Mouse (Mus musculus) lung, embryonic 14.5 days (tissue): ENCODE measurements around the gene Ikzf2. TPM values are rescaled to one million over a fixed set of nuclear protein-coding genes. Genes with fewer than 3 reads are reported as not detected.
A peak's percentile ranks its signal among the peaks of the same experiment; 100 is the strongest.

Source experiments
- ATAC-seq: fragments of 200-750 bp; cut with Nextera tagmentation; 2 replicates; pipeline ENCODE4 v1.8.0; 2017; ENCODE audit warnings: mild to moderate bottlenecking, moderate TSS enrichment, moderate library complexity; ENCODE audit not compliant: insufficient read depth
- DNase-seq: peaks from one replicate; pipeline ENCODE4 v3.0.0-alpha.2; 2015
- H3K27ac ChIP-seq: fragments of 300-500 bp; sonication (generic); 2 replicates; pipeline ENCODE4 v1.5.1; 2014; ENCODE audit warnings: low read depth, mild to moderate bottlenecking, moderate library complexity
- H3K27me3 ChIP-seq: fragments of 300-500 bp; sonication (generic); 2 replicates; pipeline ENCODE4 v1.6.1; 2014; ENCODE audit warnings: low read length, control low read depth; ENCODE audit not compliant: insufficient read depth
- H3K36me3 ChIP-seq: fragments of 300-500 bp; sonication (generic); 2 replicates; pipeline ENCODE4 v1.6.1; 2014; ENCODE audit warnings: control low read depth; ENCODE audit not compliant: insufficient read depth
- H3K4me1 ChIP-seq: fragments of 300-500 bp; sonication (generic); 2 replicates; pipeline ENCODE4 v1.6.1; 2014; ENCODE audit warnings: antibody characterized with exemption, control low read depth; ENCODE audit not compliant: insufficient read depth
- H3K4me2 ChIP-seq: fragments of 300-500 bp; sonication (generic); 2 replicates; pipeline ENCODE4 v1.6.1; 2014; ENCODE audit warnings: mild to moderate bottlenecking
- H3K4me3 ChIP-seq: fragments of 300-500 bp; sonication (generic); 2 replicates; pipeline ENCODE4 v1.5.1; 2014; ENCODE audit warnings: low read depth, low read length
- H3K9ac ChIP-seq: fragments of 300-500 bp; sonication (generic); 2 replicates; pipeline ENCODE4 v1.6.1; 2014
- H3K9me3 ChIP-seq: fragments of 300-500 bp; sonication (generic); 2 replicates; pipeline ENCODE4 v1.6.1; 2016; ENCODE audit warnings: low read depth, low read length, control low read depth
- CTCF ChIP-seq: IDR thresholded peaks from 2 replicates; pipeline ENCODE4 v1.5.1; 2016; ENCODE audit warnings: antibody characterized with exemption, low read depth
- WGBS: fragments of 180-500 bp; shearing (Covaris S2); extraction: QIAGEN DNeasy Blood & Tissue Kit; methylation state at CpG from one replicate; pipeline ENCODE4 v1.1.7; 2014; 5-methylcytosine and 5-hydroxymethylcytosine counted together
- polyA plus RNA-seq: library from polyadenylated mRNA; unstranded; fragments of >200 nt; fragmentation: Nextera tagmentation; extraction: Ambion mirVana; gene quantifications from 2 replicates; pipeline ENCODE4 v1.2.1, GENCODE M21; 2014

Ikzf2 gene
- polyA plus RNA-seq, 1 experiment from 2014 or later = 3.4 TPM

GRCm38 (mm10) chr1:69535507-69535906 lies 151.5 kb downstream of the Ikzf2 start:
- H3K27ac ChIP-seq = no peak overlapping the region
- no peaks in the 10 kb centered on the region for H3K4me1 ChIP-seq
- TF ChIP-seq CTCF = no peak
- no peak for DNase-seq
- H3K9me3 ChIP-seq = no peaks in the 10 kb centered on the region
- H3K36me3 ChIP-seq = no peaks in the 10 kb centered on the region
- ATAC-seq = no peak
- H3K27me3 ChIP-seq = no peaks in the 10 kb centered on the region
- no peak overlapping the region for H3K4me2 ChIP-seq
- no peak overlapping the region for H3K4me3 ChIP-seq
- 40% methylated on average over 4 of the region's 4 CpGs for WGBS
- H3K9ac ChIP-seq = no peak overlapping the region

- no peak for TF ChIP-seq CTCF
- H3K27ac ChIP-seq = no peak overlapping the region
- H3K4me3 ChIP-seq = no peak overlapping the region
- H3K9ac ChIP-seq = no peak overlapping the region
- H3K36me3 ChIP-seq = no peaks in the 10 kb centered on the region
- ATAC-seq (no peak), DNase-seq (no peak)
- H3K9me3 ChIP-seq = no peaks in the 10 kb centered on the region
- H3K4me2 ChIP-seq = no peak overlapping the region
- WGBS = 85% methylated on average over 10 of the region's 10 CpGs
- no peaks in the 10 kb centered on the region for H3K27me3 ChIP-seq
- H3K4me1 ChIP-seq = no peaks in the 10 kb centered on the region
Observed at GRCm38 (mm10) chr1:69533048-69533447, 154.0 kb downstream of the Ikzf2 start.

- WGBS = 56% methylated on average over 4 of the region's 4 CpGs
- ATAC-seq = no peak
Observed at GRCm38 (mm10) chr1:69528696-69529095, 158.3 kb downstream of the Ikzf2 start.

GRCm38 (mm10) chr1:69521656-69522055 lies 165.4 kb downstream of the Ikzf2 start:
- no peak for DNase-seq
- TF ChIP-seq CTCF = no peak
- Histone ChIP-seq H3K4me1 (no peaks in the 10 kb centered on the region), H3K4me3 (no peak overlapping the region), H3K36me3 (no peaks in the 10 kb centered on the region), H3K9ac (no peak overlapping the region), H3K4me2 (no peak overlapping the region), H3K27ac (no peak overlapping the region), H3K27me3 (no peaks in the 10 kb centered on the region), H3K9me3 (no peaks in the 10 kb centered on the region)
- no peak for ATAC-seq
- 86% methylated on average over 2 of the region's 2 CpGs for WGBS

More at GRCm38 (mm10) chr1:69528696-69529095, 158.3 kb downstream of the Ikzf2 start:
- Histone ChIP-seq H3K36me3 (no peaks in the 10 kb centered on the region), H3K9ac (no peak overlapping the region), H3K27me3 (no peaks in the 10 kb centered on the region), H3K4me3 (no peak overlapping the region), H3K27ac (no peak overlapping the region), H3K9me3 (no peaks in the 10 kb centered on the region), H3K4me1 (no peaks in the 10 kb centered on the region), H3K4me2 (no peak overlapping the region)
- TF ChIP-seq CTCF = no peak
- DNase-seq = no peak

- no peak overlapping the region for H3K4me3 ChIP-seq
- DNase-seq = peak; percentile 4
Observed at GRCm38 (mm10) chr1:69519356-69519755, 167.7 kb downstream of the Ikzf2 start.

GRCm38 (mm10) chr1:69518012-69518411 lies 169.0 kb downstream of the Ikzf2 start:
- H3K9ac ChIP-seq = no peak overlapping the region
- no peaks in the 10 kb centered on the region for H3K36me3 ChIP-seq
- H3K27ac ChIP-seq = no peak overlapping the region
- H3K4me3 ChIP-seq = no peak overlapping the region
- WGBS = 79% methylated on average over 4 of the region's 4 CpGs
- peaks cover 8% of the 10 kb centered on the region for H3K4me1 ChIP-seq
- DNase-seq (no peak), ATAC-seq (no peak)
- H3K27me3 ChIP-seq = no peaks in the 10 kb centered on the region
- no peaks in the 10 kb centered on the region for H3K9me3 ChIP-seq
- no peak for TF ChIP-seq CTCF
- no peak overlapping the region for H3K4me2 ChIP-seq

More at GRCm38 (mm10) chr1:69519356-69519755, 167.7 kb downstream of the Ikzf2 start:
- no peaks in the 10 kb centered on the region for H3K27me3 ChIP-seq
- no peaks in the 10 kb centered on the region for H3K4me1 ChIP-seq
- H3K4me2 ChIP-seq = no peak overlapping the region
- no peak overlapping the region for H3K27ac ChIP-seq
- no peaks in the 10 kb centered on the region for H3K36me3 ChIP-seq
- no peak for TF ChIP-seq CTCF
- H3K9ac ChIP-seq = no peak overlapping the region
- ATAC-seq = no peak
- WGBS = 92% methylated on average over 4 of the region's 4 CpGs
- H3K9me3 ChIP-seq = no peaks in the 10 kb centered on the region

- TF ChIP-seq CTCF = no peak
- Histone ChIP-seq H3K9ac (no peak overlapping the region), H3K4me2 (no peak overlapping the region), H3K27ac (no peak overlapping the region), H3K4me1 (peaks cover 8% of the 10 kb centered on the region), H3K4me3 (no peak overlapping the region), H3K27me3 (no peaks in the 10 kb centered on the region), H3K36me3 (no peaks in the 10 kb centered on the region), H3K9me3 (no peaks in the 10 kb centered on the region)
- 52% methylated on average over 5 of the region's 5 CpGs for WGBS
- no peak for ATAC-seq
- no peak for DNase-seq
Observed at GRCm38 (mm10) chr1:69516144-69516543, 170.9 kb downstream of the Ikzf2 start.
